Comparison of ENCODE assay signal across 18 mouse cellular contexts in the genomic region with DNA sequence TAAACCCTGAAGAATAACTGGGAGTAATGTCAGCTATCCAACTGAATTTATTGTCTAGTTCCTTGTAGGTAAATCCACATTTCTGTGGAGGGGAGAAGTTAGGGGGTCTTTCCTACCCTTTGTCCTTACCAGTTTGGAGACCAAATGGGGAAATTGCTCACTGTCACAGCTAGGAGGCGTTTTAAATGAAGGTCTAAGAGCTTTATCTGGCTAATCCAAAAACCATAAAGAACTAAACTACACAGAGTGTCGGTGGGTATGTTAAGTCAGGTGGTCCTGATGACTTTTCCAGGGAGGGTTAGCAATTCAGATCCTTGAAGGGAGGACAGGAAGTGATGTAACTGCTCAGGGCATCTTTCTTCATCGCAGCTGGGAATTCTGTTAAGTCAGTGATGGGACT. TPM values are rescaled to one million over a fixed set of nuclear protein-coding genes. Genes with fewer than 3 reads are reported as not detected.
A peak's percentile ranks its signal among the peaks of the same experiment; 100 is the strongest.
DNase-seq lines count a peak whose midpoint lies in the region; ATAC-seq and TF ChIP-seq lines count a peak whose summit lies in the region.
"Had no signal": no experiment of that assay in that cellular context is flagged by ENCODE, and none has a peak within 500 bp of the region (broad histone marks: within the 10 kb centered on the region; RNA-seq: fewer than 3 reads in every experiment).

No protein-coding gene starts in this region.

- H3K9ac ChIP-seq in forebrain, postnatal 0 days, result no peak overlapping the region
- H3K9ac ChIP-seq in forebrain, embryonic 15.5 days (replicated peaks), result no peak overlapping the region
- H3K9ac ChIP-seq: heart, embryonic 13.5 days; liver, postnatal 0 days; midbrain, embryonic 15.5 days; neural tube, embryonic 12.5 days had no signal

- H3K9me3 ChIP-seq in forebrain, postnatal 0 days (ENCODE audit: low read length), result no peaks in the 10 kb centered on the region
- no peaks in the 10 kb centered on the region for H3K9me3 ChIP-seq in forebrain, embryonic 15.5 days
- H3K9me3 ChIP-seq in megakaryocyte, embryonic 14.5 days, result no peaks in the 10 kb centered on the region
- H3K9me3 ChIP-seq: heart, embryonic 13.5 days; midbrain, embryonic 15.5 days; neural tube, embryonic 12.5 days had no signal

- no peaks in the 10 kb centered on the region for H3K27me3 ChIP-seq in forebrain, postnatal 0 days (ENCODE audit: insufficient read depth, low read length)
- H3K27me3 ChIP-seq in forebrain, embryonic 15.5 days, result no peaks in the 10 kb centered on the region
- H3K27me3 ChIP-seq in megakaryocyte, embryonic 14.5 days (replicated peaks), result no peaks in the 10 kb centered on the region
- H3K27me3 ChIP-seq: heart, embryonic 13.5 days; midbrain, embryonic 15.5 days; neural tube, embryonic 12.5 days had no signal

- H3K4me2 ChIP-seq in forebrain, postnatal 0 days (ENCODE audit: low read depth), result no peak overlapping the region
- H3K4me2 ChIP-seq in forebrain, embryonic 15.5 days (replicated peaks), result no peak overlapping the region
- H3K4me2 ChIP-seq: heart, embryonic 13.5 days; midbrain, embryonic 15.5 days; neural tube, embryonic 12.5 days had no signal

- 0 out of 2 replicates have a peak, but pooled peaks have one; percentile 16 for TF ChIP-seq CTCF in forebrain, postnatal 0 days (IDR thresholded peaks at IDR 0.05; ENCODE audit: low read depth)

- no peak overlapping the region for H3K27ac ChIP-seq in forebrain, postnatal 0 days (ENCODE audit: low read depth, low read length)
- H3K27ac ChIP-seq in forebrain, embryonic 15.5 days (replicated peaks), result no peak overlapping the region
- H3K27ac ChIP-seq: heart, embryonic 13.5 days; midbrain, embryonic 15.5 days; neural tube, embryonic 12.5 days had no signal

- peak; percentile 10 for DNase-seq in forebrain, postnatal 0 days
- peak; percentile 30 for DNase-seq in CD4-positive helper T cell, adult 2 months (ENCODE audit: low read depth, low spot score)
- DNase-seq in ovary, postnatal 36 days (ENCODE audit: low spot score), result no peak
- no peak for DNase-seq in cerebellum, adult 11-12 months
- DNase-seq: cerebellum, adult 2 months; kidney, adult 8-10 months; liver, postnatal 0 days had no signal

- H3K4me1 ChIP-seq in forebrain, postnatal 0 days (ENCODE audit: insufficient read depth), result no peaks in the 10 kb centered on the region
- no peaks in the 10 kb centered on the region; the same call in 1 of the 2 replicates for H3K4me1 ChIP-seq in forebrain, embryonic 15.5 days
- H3K4me1 ChIP-seq in megakaryocyte, embryonic 14.5 days, result peaks cover 66% of the 10 kb centered on the region
- H3K4me1 ChIP-seq: neural tube, embryonic 12.5 days had no signal

- no peak for ATAC-seq in forebrain, postnatal 0 days
- ATAC-seq in forebrain, embryonic 15.5 days (replicated peaks), result no peak
- no peak for ATAC-seq in megakaryocyte, adult 5-6 weeks (ENCODE audit: poor library complexity, severe bottlenecking)
- peak; percentile 73 for ATAC-seq in megakaryocyte-erythroid progenitor cell, adult 5-6 weeks (replicated peaks; ENCODE audit: low FRiP score, low TSS enrichment, poor library complexity, severe bottlenecking)
- ATAC-seq: liver, postnatal 0 days had no signal

- no peaks in the 10 kb centered on the region for H3K36me3 ChIP-seq in forebrain, postnatal 0 days (ENCODE audit: insufficient read depth)
- H3K36me3 ChIP-seq in forebrain, embryonic 15.5 days, result no peaks in the 10 kb centered on the region
- peaks cover 26% of the 10 kb centered on the region for H3K36me3 ChIP-seq in megakaryocyte, embryonic 14.5 days (replicated peaks; ENCODE audit: low read length)
- H3K36me3 ChIP-seq: heart, embryonic 13.5 days; midbrain, embryonic 15.5 days; neural tube, embryonic 12.5 days had no signal

- 74% methylated on average over 3 of the region's 3 CpGs for WGBS in forebrain, postnatal 0 days
- 69% methylated on average over 3 of the region's 3 CpGs for WGBS in forebrain, embryonic 15.5 days

- H3K4me3 ChIP-seq in forebrain, postnatal 0 days (ENCODE audit: low read depth, low read length), result no peak overlapping the region
- H3K4me3 ChIP-seq in forebrain, embryonic 15.5 days, result no peak overlapping the region
- peak overlapping the region; percentile 90 for H3K4me3 ChIP-seq in megakaryocyte, embryonic 14.5 days (replicated peaks)
- H3K4me3 ChIP-seq: heart, embryonic 13.5 days; midbrain, embryonic 15.5 days; neural tube, embryonic 12.5 days had no signal

RNA-seq across cellular contexts. Expression of a gene that starts 0.6 kb away (rescaled TPM):
- total RNA-seq in forebrain, postnatal 0 days (2014; rRNA removed), result 0.10 and 0.46 TPM in 2 replicates
- 0.06 TPM in 1 of 2 replicates, not detected in the other for polyA plus RNA-seq in forebrain, postnatal 0 days (2015; fragmentation: Nextera tagmentation; extraction: Ambion mirVana)
- polyA plus RNA-seq in forebrain, embryonic 15.5 days (2015; fragmentation: Nextera tagmentation; extraction: Ambion mirVana), result not detected in 2 replicates
- 4.8 TPM in 1 of 2 replicates, not detected in the other for polyA plus RNA-seq in megakaryocyte, embryonic 14.5 days (2012; ENCODE audit: insufficient read depth, low replicate concordance)
- 0.54 and 4.2 TPM in 2 replicates for total RNA-seq in megakaryocyte, adult 5-6 weeks (2015)
- total RNA-seq in megakaryocyte, adult 5-6 weeks (2017), result 1.2 and 1.9 TPM in 2 replicates
- total RNA-seq in megakaryocyte-erythroid progenitor cell, adult 5-6 weeks (2014; fragmentation: Nextera tagmentation), result 3.6 and 12.1 TPM in 2 replicates
- total RNA-seq in megakaryocyte-erythroid progenitor cell, adult 5-6 weeks (2017), result 4.3 and 5.0 TPM in 2 replicates
- total RNA-seq: gastrocnemius, postnatal 4 days; heart, postnatal 36 days had no signal
- polyA plus RNA-seq: cortical plate, adult 2 months; forebrain, embryonic 11.5 days; midbrain, embryonic 15.5 days; neural tube, embryonic 12.5 days had no signal

RNA-seq across cellular contexts. Expression of a gene that starts 34.3 kb away (rescaled TPM):
- 0.90 and 1.4 TPM in 2 replicates for total RNA-seq in forebrain, postnatal 0 days (2014; rRNA removed)
- polyA plus RNA-seq in forebrain, postnatal 0 days (2015; fragmentation: Nextera tagmentation; extraction: Ambion mirVana), result 0.90 and 2.1 TPM in 2 replicates
- 1.7 and 2.2 TPM in 2 replicates for polyA plus RNA-seq in forebrain, embryonic 15.5 days (2015; fragmentation: Nextera tagmentation; extraction: Ambion mirVana)
- polyA plus RNA-seq in megakaryocyte, embryonic 14.5 days (2012; ENCODE audit: insufficient read depth, low replicate concordance), result 26.0 and 30.8 TPM in 2 replicates
- 2.4 and 2.5 TPM in 2 replicates for total RNA-seq in megakaryocyte, adult 5-6 weeks (2015)
- 3.2 and 3.6 TPM in 2 replicates for total RNA-seq in megakaryocyte, adult 5-6 weeks (2017)
- 8.8 and 11.4 TPM in 2 replicates for total RNA-seq in megakaryocyte-erythroid progenitor cell, adult 5-6 weeks (2014; fragmentation: Nextera tagmentation)
- 11.7 and 14.8 TPM in 2 replicates for total RNA-seq in megakaryocyte-erythroid progenitor cell, adult 5-6 weeks (2017)

Comparison
In these comparisons a context has a peak if more than half of its experiments do, and no peak if none do; other contexts are left out.
1. DNase-seq: peak in forebrain, postnatal 0 days (single experiment) and CD4-positive helper T cell, adult 2 months (single experiment); none in ovary, postnatal 36 days (single experiment) and cerebellum, adult 11-12 months (single experiment).